Comparison of ENCODE assay signal across 8 mouse cellular contexts in the genomic region with DNA sequence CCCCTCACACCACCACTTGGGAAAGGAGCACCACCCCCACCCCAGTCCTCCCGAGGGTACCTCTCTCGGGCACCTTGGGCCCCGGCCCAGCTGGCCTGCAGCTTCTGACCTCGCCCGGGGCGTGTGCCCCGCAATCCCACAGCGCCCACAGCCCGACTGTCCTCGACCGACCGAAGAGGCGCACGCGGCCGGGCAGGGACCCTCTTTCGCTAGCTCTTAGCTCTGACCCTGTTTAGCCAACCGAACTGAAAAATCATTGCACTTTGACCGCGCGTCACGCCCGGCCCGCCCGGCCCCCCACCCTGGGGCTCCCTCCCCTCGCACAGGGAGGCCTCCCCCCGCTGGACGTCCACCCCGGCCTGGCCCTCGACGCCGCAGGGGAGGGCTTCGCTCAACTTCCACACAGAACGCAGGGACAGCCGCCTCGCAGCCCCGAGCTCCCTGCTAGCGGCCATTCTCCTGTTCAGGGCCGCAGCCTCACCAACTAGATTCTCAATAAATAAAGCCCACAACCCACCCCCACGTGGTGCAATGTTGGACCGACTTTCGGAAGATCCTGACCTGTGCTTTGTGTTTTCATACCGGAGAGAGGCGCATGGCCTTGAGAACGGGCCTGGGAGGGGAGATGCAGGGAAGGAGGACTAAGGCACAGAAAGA. TPM values are rescaled to one million over a fixed set of nuclear protein-coding genes. Genes with fewer than 3 reads are reported as not detected.
DNase-seq lines count a peak whose midpoint lies in the region; ATAC-seq and TF ChIP-seq lines count a peak whose summit lies in the region.

No protein-coding gene starts in this region.

- under 1% methylated on average over 45 of the region's 45 CpGs for WGBS in heart, embryonic 10.5 days
- 8% methylated on average over 45 of the region's 45 CpGs for WGBS in heart, embryonic 15.5 days
- 1% methylated on average over 45 of the region's 45 CpGs for WGBS in liver, embryonic 12.5 days (ENCODE audit: insufficient replicate concordance)

- peak overlapping the region; percentile 82 for H3K27ac ChIP-seq in heart, embryonic 10.5 days
- peak overlapping the region; percentile 99 for H3K27ac ChIP-seq in bone marrow macrophage, adult 2 months (ENCODE audit: insufficient read depth, low read depth, low read length)
- H3K27ac ChIP-seq in heart, embryonic 15.5 days: peak overlapping the region; percentile 83
- peak overlapping the region; percentile 83 for H3K27ac ChIP-seq in liver, embryonic 12.5 days

- H3K4me2 ChIP-seq in heart, embryonic 15.5 days: peak overlapping the region; percentile 56
- peak overlapping the region; percentile 96 for H3K4me2 ChIP-seq in liver, embryonic 12.5 days

- no peak for TF ChIP-seq CTCF in bone marrow macrophage, adult 2 months (IDR thresholded peaks at IDR 0.05; ENCODE audit: low read depth, low read length)

- 0 out of 2 replicates have a peak, but pooled peaks have one; percentile 17 for ATAC-seq in heart, embryonic 15.5 days (replicated peaks; ENCODE audit: insufficient number of reproducible peaks, insufficient read depth, low FRiP score, low read depth)
- ATAC-seq in liver, embryonic 12.5 days: no peak
- ATAC-seq in megakaryocyte-erythroid progenitor cell, adult 5-6 weeks (replicated peaks; ENCODE audit: low FRiP score, low TSS enrichment, poor library complexity, severe bottlenecking): no peak

- H3K4me1 ChIP-seq in heart, embryonic 10.5 days: peaks cover 64% of the 10 kb centered on the region
- H3K4me1 ChIP-seq in bone marrow macrophage, adult 2 months (ENCODE audit: control insufficient read depth, insufficient read depth, low read length): peaks cover 8% of the 10 kb centered on the region
- peaks cover 69% of the 10 kb centered on the region for H3K4me1 ChIP-seq in heart, embryonic 15.5 days (replicated peaks)
- H3K4me1 ChIP-seq in liver, embryonic 12.5 days: peaks cover 68% of the 10 kb centered on the region

- H3K9ac ChIP-seq in heart, embryonic 15.5 days: peak overlapping the region; percentile 49
- peak overlapping the region; percentile 80 for H3K9ac ChIP-seq in liver, embryonic 12.5 days

- H3K36me3 ChIP-seq in heart, embryonic 10.5 days: no peaks in the 10 kb centered on the region
- H3K36me3 ChIP-seq in heart, embryonic 15.5 days: no peaks in the 10 kb centered on the region; the same call in 1 of the 2 replicates
- peaks cover 22% of the 10 kb centered on the region for H3K36me3 ChIP-seq in liver, embryonic 12.5 days

- no peaks in the 10 kb centered on the region for H3K9me3 ChIP-seq in heart, embryonic 10.5 days
- no peaks in the 10 kb centered on the region for H3K9me3 ChIP-seq in heart, embryonic 15.5 days (replicated peaks)
- no peaks in the 10 kb centered on the region for H3K9me3 ChIP-seq in liver, embryonic 12.5 days (replicated peaks)

- peak; percentile 79 for DNase-seq in heart, embryonic 10.5 days (ENCODE audit: low spot score)
- no peak for DNase-seq in heart, adult 9 months (ENCODE audit: low spot score in 2 of 2)
- DNase-seq in neural tube, embryonic 10.5 days (ENCODE audit: extremely low spot score, low spot score): peak; percentile 64
- DNase-seq in c-Kit-positive CD71-positive TER-119-positive erythroid progenitor cells, embryonic 14.5 days (ENCODE audit: low spot score): no peak

- peak overlapping the region; percentile 53 for H3K4me3 ChIP-seq in heart, embryonic 10.5 days
- peak overlapping the region; percentile 86 for H3K4me3 ChIP-seq in bone marrow macrophage, adult 2 months (ENCODE audit: insufficient read depth, low read length)
- H3K4me3 ChIP-seq in heart, embryonic 15.5 days: peak overlapping the region; percentile 39
- H3K4me3 ChIP-seq in liver, embryonic 12.5 days: peak overlapping the region; percentile 58

- peaks cover 95% of the 10 kb centered on the region for H3K27me3 ChIP-seq in heart, embryonic 10.5 days (ENCODE audit: insufficient read depth, poor library complexity, severe bottlenecking)
- H3K27me3 ChIP-seq in heart, embryonic 15.5 days: peaks cover 59% of the 10 kb centered on the region
- peaks cover 43% of the 10 kb centered on the region for H3K27me3 ChIP-seq in liver, embryonic 12.5 days (replicated peaks)

- no peak for TF ChIP-seq POLR2A in bone marrow macrophage, adult 2 months (IDR thresholded peaks at IDR 0.05; ENCODE audit: borderline replicate concordance, low read depth, low read length)

RNA-seq across cellular contexts. Expression of a gene that starts 5.5 kb away (rescaled TPM):
- polyA plus RNA-seq in heart, embryonic 10.5 days (2016; fragmentation: Nextera tagmentation; extraction: Ambion mirVana): 18.5 and 19.3 TPM in 2 replicates
- 91.9 and 102 TPM in 2 replicates for polyA plus RNA-seq in bone marrow macrophage, adult 2 months (2012; ENCODE audit: insufficient read depth, insufficient read length, missing spikeins)
- polyA plus RNA-seq in heart, embryonic 15.5 days (2015; fragmentation: Nextera tagmentation; extraction: Ambion mirVana): 9.2 and 13.2 TPM in 2 replicates
- 82.3 and 83.1 TPM in 2 replicates for polyA plus RNA-seq in liver, embryonic 12.5 days (2016; fragmentation: Nextera tagmentation; extraction: Ambion mirVana)
- 44.2 and 65.2 TPM in 2 replicates for total RNA-seq in megakaryocyte-erythroid progenitor cell, adult 5-6 weeks (2014; fragmentation: Nextera tagmentation)
- total RNA-seq in megakaryocyte-erythroid progenitor cell, adult 5-6 weeks (2017): 9.5 and 10.1 TPM in 2 replicates

RNA-seq across cellular contexts. Expression of a gene that starts 16.1 kb away (rescaled TPM):
- polyA plus RNA-seq in heart, embryonic 10.5 days (2016; fragmentation: Nextera tagmentation; extraction: Ambion mirVana): 2.1 and 3.2 TPM in 2 replicates
- 1.0 and 1.1 TPM in 2 replicates for polyA plus RNA-seq in bone marrow macrophage, adult 2 months (2012; ENCODE audit: insufficient read depth, insufficient read length, missing spikeins)
- polyA plus RNA-seq in heart, embryonic 15.5 days (2015; fragmentation: Nextera tagmentation; extraction: Ambion mirVana): 4.5 TPM in 2 replicates
- polyA plus RNA-seq in liver, embryonic 12.5 days (2016; fragmentation: Nextera tagmentation; extraction: Ambion mirVana): 11.0 and 12.0 TPM in 2 replicates
- 25.7 and 28.1 TPM in 2 replicates for total RNA-seq in megakaryocyte-erythroid progenitor cell, adult 5-6 weeks (2014; fragmentation: Nextera tagmentation)
- total RNA-seq in megakaryocyte-erythroid progenitor cell, adult 5-6 weeks (2017): 8.2 and 11.4 TPM in 2 replicates

RNA-seq across cellular contexts. Expression of a gene that starts 19.1 kb away (rescaled TPM):
- 22.2 and 25.0 TPM in 2 replicates for polyA plus RNA-seq in heart, embryonic 10.5 days (2016; fragmentation: Nextera tagmentation; extraction: Ambion mirVana)
- 30.8 and 35.2 TPM in 2 replicates for polyA plus RNA-seq in bone marrow macrophage, adult 2 months (2012; ENCODE audit: insufficient read depth, insufficient read length, missing spikeins)
- polyA plus RNA-seq in heart, embryonic 15.5 days (2015; fragmentation: Nextera tagmentation; extraction: Ambion mirVana): 10.7 and 14.6 TPM in 2 replicates
- polyA plus RNA-seq in liver, embryonic 12.5 days (2016; fragmentation: Nextera tagmentation; extraction: Ambion mirVana): 12.5 and 12.9 TPM in 2 replicates
- total RNA-seq in megakaryocyte-erythroid progenitor cell, adult 5-6 weeks (2014; fragmentation: Nextera tagmentation): 71.6 and 76.7 TPM in 2 replicates
- total RNA-seq in megakaryocyte-erythroid progenitor cell, adult 5-6 weeks (2017): 35.8 and 51.5 TPM in 2 replicates

RNA-seq across cellular contexts. Expression of a gene that starts 20.6 kb away (rescaled TPM):
- polyA plus RNA-seq in heart, embryonic 10.5 days (2016; fragmentation: Nextera tagmentation; extraction: Ambion mirVana): 59.8 and 64.6 TPM in 2 replicates
- 46.8 and 58.4 TPM in 2 replicates for polyA plus RNA-seq in bone marrow macrophage, adult 2 months (2012; ENCODE audit: insufficient read depth, insufficient read length, missing spikeins)
- polyA plus RNA-seq in heart, embryonic 15.5 days (2015; fragmentation: Nextera tagmentation; extraction: Ambion mirVana): 40.6 and 47.4 TPM in 2 replicates
- polyA plus RNA-seq in liver, embryonic 12.5 days (2016; fragmentation: Nextera tagmentation; extraction: Ambion mirVana): 57.3 and 62.0 TPM in 2 replicates
- 170 and 181 TPM in 2 replicates for total RNA-seq in megakaryocyte-erythroid progenitor cell, adult 5-6 weeks (2014; fragmentation: Nextera tagmentation)
- total RNA-seq in megakaryocyte-erythroid progenitor cell, adult 5-6 weeks (2017): 94.9 and 126 TPM in 2 replicates

RNA-seq across cellular contexts. Expression of a gene that starts 44.1 kb away (rescaled TPM):
- polyA plus RNA-seq in heart, embryonic 10.5 days (2016; fragmentation: Nextera tagmentation; extraction: Ambion mirVana): 71.6 and 103 TPM in 2 replicates
- polyA plus RNA-seq in bone marrow macrophage, adult 2 months (2012; ENCODE audit: insufficient read depth, insufficient read length, missing spikeins): 23.3 and 24.7 TPM in 2 replicates
- 34.9 and 50.5 TPM in 2 replicates for polyA plus RNA-seq in heart, embryonic 15.5 days (2015; fragmentation: Nextera tagmentation; extraction: Ambion mirVana)
- 36.4 and 37.4 TPM in 2 replicates for polyA plus RNA-seq in liver, embryonic 12.5 days (2016; fragmentation: Nextera tagmentation; extraction: Ambion mirVana)
- 23.2 and 27.2 TPM in 2 replicates for total RNA-seq in megakaryocyte-erythroid progenitor cell, adult 5-6 weeks (2014; fragmentation: Nextera tagmentation)
- total RNA-seq in megakaryocyte-erythroid progenitor cell, adult 5-6 weeks (2017): 47.1 and 60.7 TPM in 2 replicates

Comparison
In these comparisons a context has a peak if more than half of its experiments do, and no peak if none do; other contexts are left out.
1. DNase-seq: peak in heart, embryonic 10.5 days (single experiment) and neural tube, embryonic 10.5 days (single experiment); none in heart, adult 9 months (0 of 2) and c-Kit-positive CD71-positive TER-119-positive erythroid progenitor cells, embryonic 14.5 days (single experiment).
2. Peak in every context shown above with its lines, with median percentiles within 50 percentile points of each other: H3K27ac ChIP-seq and H3K4me3 ChIP-seq.